Mouse (Mus musculus) neural tube, embryonic 14.5 days (tissue): ENCODE results near the gene Runx3. TPM values are rescaled to one million over a fixed set of nuclear protein-coding genes. Genes with fewer than 3 reads are reported as not detected.

ENCODE experiments used
- ATAC-seq: fragments of 200-750 bp; cut with Nextera tagmentation; 2 replicates; pipeline ENCODE4 v1.8.0; 2017; ENCODE audit warnings: low read depth, mild to moderate bottlenecking, moderate TSS enrichment, moderate library complexity
- H3K27ac ChIP-seq: fragments of 300-500 bp; sonication (generic); 2 replicates; pipeline ENCODE4 v1.5.1; 2014; ENCODE audit warnings: low read depth, mild to moderate bottlenecking, control low read depth, low read length, moderate library complexity, mixed read lengths
- H3K27me3 ChIP-seq: fragments of 300-500 bp; sonication (generic); 2 replicates; pipeline ENCODE4 v1.6.1; 2014; ENCODE audit warnings: low read length; ENCODE audit not compliant: control insufficient read depth, insufficient read depth
- H3K36me3 ChIP-seq: fragments of 300-500 bp; sonication (generic); 2 replicates; pipeline ENCODE4 v1.6.1; 2014; ENCODE audit warnings: low read length, mixed read lengths; ENCODE audit not compliant: control insufficient read depth, insufficient read depth
- H3K4me1 ChIP-seq: fragments of 300-500 bp; sonication (generic); 2 replicates; pipeline ENCODE4 v1.6.1; 2014; ENCODE audit warnings: low read length; ENCODE audit not compliant: control insufficient read depth, insufficient read depth
- H3K4me2 ChIP-seq: fragments of 300-500 bp; sonication (generic); 2 replicates; pipeline ENCODE4 v1.6.1; 2014; ENCODE audit warnings: mild to moderate bottlenecking, low read depth, low read length, control low read depth
- H3K4me3 ChIP-seq: fragments of 300-500 bp; sonication (generic); 2 replicates; pipeline ENCODE4 v1.5.1; 2014; ENCODE audit warnings: low read depth, low read length, control low read depth, mixed read lengths
- H3K9ac ChIP-seq: fragments of 300-500 bp; sonication (generic); replicated peaks from 2 replicates; pipeline ENCODE4 v1.6.1; 2014; ENCODE audit warnings: low read depth, mild to moderate bottlenecking, control low read depth, low read length, mixed read lengths
- H3K9me3 ChIP-seq: fragments of 300-500 bp; sonication (generic); 2 replicates; pipeline ENCODE4 v1.6.1; 2016; ENCODE audit warnings: low read length; ENCODE audit not compliant: control insufficient read depth
- WGBS: fragments of 180-500 bp; shearing (Covaris S2); extraction: QIAGEN DNeasy Blood & Tissue Kit; methylation state at CpG from one replicate; pipeline ENCODE4 v1.1.7; 2014; 5-methylcytosine and 5-hydroxymethylcytosine counted together
- polyA plus RNA-seq: library from polyadenylated mRNA; unstranded; fragments of >200 nt; fragmentation: Nextera tagmentation; extraction: Ambion mirVana; gene quantifications from 2 replicates; pipeline ENCODE4 v1.2.1, GENCODE M21; 2014

The Runx3 gene
- polyA plus RNA-seq, 1 experiment from 2014 or later: not detected

- no peak overlapping the region for H3K4me3 ChIP-seq
- 0 out of 2 replicates have a peak, but pooled peaks cover 2% of the 10 kb centered on the region for H3K4me1 ChIP-seq
- H3K4me2 ChIP-seq: no peak overlapping the region
- 92% methylated on average over 12 of the region's 12 CpGs for WGBS
- H3K27ac ChIP-seq: no peak overlapping the region
- H3K9me3 ChIP-seq: no peaks in the 10 kb centered on the region
- H3K9ac ChIP-seq: no peak overlapping the region
- ATAC-seq: no peak
- H3K27me3 ChIP-seq: no peaks in the 10 kb centered on the region
- H3K36me3 ChIP-seq: peaks cover 5% of the 10 kb centered on the region; the same call in 1 of the 2 replicates
These were observed 105.7 kb downstream of the Runx3 start for GRCm38 (mm10) chr4:135226008-135226667.

Other genes starting within 250 kb of the Runx3 start
- 207 and 212 TPM in 2 replicates for gene Tmem50a, start 205.6 kb upstream of the Runx3 start, polyA plus RNA-seq
- gene Rsrp1, start 197.1 kb upstream of the Runx3 start, polyA plus RNA-seq: 484 and 511 TPM in 2 replicates
- 52.4 and 59.8 TPM in 2 replicates for gene Syf2, start 189.8 kb upstream of the Runx3 start, polyA plus RNA-seq
- gene Clic4, start 152.2 kb downstream of the Runx3 start, polyA plus RNA-seq: 27.5 and 48.5 TPM in 2 replicates
- gene Srrm1, start 232.7 kb downstream of the Runx3 start, polyA plus RNA-seq: 157 and 183 TPM in 2 replicates